Mouse (Mus musculus) c-Kit-positive CD71-negative TER-119-negative erythroid progenitor cells, embryonic 14.5 days (primary cell): ENCODE results near the gene Nfib.

ENCODE experiments used
- DNase-seq: peaks from one replicate; pipeline ENCODE4 v3.0.0-alpha.2; 2013; ENCODE audit warnings: low read depth

Nfib gene

DNA sequence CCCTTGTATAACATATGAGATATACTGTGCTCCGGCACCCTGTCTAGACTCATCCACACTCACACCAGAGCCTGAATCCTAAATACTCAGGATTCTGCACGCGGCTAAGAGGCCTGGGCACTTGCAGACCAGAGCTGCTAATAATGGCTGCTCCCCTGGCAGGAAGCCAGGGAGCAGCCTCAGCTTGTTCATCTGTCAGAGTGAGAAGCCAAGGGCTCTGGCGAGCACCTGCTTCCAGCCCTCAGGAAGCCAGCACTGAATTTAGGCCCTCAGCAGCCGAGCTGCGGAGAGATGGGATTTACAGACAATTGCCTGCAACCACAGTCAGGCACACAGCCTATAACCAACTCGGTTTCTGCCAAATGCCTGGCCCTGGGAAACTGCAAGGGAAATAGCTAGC lies 15.3 kb downstream of the Nfib start:
- DNase-seq: no peak

DNA sequence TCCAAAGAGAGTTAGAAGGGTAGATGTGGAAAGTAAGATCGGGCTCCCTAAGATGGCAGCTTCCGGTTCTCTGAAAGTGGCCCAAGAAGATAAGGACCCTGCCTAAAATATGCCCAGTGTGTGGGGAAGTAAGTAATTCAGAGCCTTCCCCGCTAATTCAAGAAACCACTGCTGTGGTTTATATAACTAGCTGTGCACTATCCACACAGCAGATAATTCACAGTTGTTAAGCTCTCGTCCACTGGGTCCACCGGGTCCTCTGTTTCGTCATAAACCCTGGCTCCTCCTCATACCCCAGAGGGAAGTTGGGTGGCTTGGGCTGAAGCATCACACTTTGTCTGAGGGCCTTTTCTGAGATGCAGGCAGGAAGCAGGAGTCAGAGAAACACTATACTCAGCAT lies 19.5 kb downstream of the Nfib start:
- peak; percentile 7 for DNase-seq

DNA sequence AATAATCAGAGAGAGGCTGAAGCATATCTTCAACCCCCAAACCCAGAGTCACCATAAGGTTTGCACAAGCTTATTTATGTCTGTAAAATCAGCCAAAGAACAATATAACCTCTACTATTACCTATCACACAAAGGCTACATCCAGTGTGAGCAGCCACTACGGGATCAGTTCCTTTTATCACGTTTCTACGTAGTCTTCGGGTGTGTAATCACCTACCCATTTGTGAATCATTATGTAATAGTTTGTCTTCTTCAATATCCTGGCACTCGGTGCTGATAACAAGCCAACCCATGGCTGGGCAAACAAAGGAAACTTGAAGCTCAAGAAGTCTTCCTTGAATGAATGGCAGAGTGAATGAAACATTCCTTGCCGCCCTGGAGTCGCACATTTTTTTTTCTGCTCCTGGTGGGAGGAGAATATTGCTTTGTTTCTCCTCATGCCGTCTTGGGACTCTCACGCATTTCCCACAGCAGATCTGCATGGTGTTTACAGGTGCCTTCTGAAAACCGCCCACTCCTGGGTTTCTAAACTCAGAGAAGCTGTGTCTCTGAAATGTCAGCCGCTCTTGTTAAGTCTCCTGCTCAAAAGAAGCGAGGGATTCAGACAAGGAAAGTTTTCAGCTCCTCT lies 21.3 kb downstream of the Nfib start:
- no peak for DNase-seq

DNA sequence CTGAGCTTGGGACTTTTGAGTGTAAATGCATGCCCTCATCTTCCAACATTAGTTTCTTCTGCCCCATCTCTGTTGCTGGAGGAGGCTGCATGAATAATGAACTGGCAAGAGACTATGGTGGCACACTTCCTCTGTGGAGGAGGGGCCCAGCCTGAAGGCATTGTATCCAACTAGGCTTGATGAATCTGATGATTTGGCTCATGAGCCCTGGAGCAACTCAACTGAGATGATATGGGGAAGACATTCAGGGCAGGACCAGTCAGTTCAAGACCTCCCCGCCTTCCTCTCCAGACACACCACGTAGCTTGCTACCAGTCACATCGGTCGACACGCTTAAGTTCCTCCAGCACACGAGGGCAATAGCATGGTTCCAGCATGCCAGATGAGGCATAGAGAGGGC lies 22.0 kb downstream of the Nfib start:
- DNase-seq: no peak

DNA sequence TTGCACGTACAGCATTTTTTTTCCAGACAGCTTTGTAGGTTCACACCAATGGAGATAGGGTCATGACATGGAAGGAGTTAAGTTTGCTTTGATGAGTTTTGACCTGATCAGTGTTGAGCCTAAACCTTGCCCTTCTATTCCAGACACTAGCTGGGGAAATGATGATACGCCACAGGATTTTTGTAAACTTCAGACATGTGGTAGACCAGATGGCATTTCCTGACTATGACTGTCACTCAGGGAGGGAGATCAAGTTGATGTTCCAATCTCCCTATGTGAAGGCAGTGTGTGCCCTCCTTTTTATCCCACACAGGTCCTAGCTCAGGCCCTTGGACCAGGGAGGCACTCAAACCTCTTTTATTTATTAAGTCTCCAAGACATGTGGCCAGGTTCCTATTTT lies 29.4 kb downstream of the Nfib start:
- DNase-seq: no peak

DNA sequence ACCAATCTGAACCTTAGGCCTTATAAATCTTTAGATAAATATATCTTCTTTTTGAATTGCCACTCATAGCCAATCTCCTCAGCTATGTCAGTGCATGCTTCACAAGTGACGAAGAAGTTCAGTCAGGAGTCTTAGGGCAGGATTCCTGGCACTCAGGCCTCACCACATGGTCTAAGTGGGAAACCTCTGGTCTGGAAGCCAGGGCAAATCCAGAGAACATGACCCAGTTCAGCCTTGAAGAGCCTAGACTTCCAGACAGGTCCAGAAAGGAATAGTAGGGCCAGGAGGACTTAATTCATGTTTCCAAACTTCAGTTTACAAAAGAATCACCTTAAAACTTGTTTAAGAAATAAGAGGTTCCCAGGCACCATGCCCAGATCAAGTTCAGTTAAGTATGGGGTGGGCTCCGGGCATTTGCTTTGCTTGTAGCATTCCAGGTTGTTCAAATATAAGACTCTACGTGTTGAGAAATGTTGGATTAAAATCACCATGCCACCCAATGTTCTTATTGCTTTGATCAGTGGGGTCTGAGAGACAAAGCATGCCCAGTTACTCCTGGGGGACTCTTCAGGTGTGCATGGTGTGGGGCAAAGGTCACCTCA lies 38.2 kb downstream of the Nfib start:
- DNase-seq: no peak

DNA sequence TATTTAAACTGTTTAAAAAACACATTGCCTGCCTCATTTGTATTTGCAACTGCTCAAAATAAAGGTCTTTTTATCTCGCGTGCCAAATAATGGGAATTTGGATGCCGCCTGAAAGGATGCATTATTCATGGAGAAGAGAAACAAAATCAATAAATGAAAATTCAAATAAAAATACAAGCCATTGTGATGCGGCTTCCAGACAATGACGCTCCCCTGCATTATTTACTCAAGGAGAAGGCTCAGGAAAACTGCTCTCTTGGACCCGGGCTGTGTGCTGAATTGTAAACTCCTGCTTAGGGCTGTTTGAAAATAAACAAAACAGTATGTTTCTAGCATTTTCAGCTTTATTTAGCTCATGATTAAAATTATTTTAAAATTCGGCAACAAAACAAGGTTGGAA lies 41.1 kb downstream of the Nfib start:
- DNase-seq: no peak

DNA sequence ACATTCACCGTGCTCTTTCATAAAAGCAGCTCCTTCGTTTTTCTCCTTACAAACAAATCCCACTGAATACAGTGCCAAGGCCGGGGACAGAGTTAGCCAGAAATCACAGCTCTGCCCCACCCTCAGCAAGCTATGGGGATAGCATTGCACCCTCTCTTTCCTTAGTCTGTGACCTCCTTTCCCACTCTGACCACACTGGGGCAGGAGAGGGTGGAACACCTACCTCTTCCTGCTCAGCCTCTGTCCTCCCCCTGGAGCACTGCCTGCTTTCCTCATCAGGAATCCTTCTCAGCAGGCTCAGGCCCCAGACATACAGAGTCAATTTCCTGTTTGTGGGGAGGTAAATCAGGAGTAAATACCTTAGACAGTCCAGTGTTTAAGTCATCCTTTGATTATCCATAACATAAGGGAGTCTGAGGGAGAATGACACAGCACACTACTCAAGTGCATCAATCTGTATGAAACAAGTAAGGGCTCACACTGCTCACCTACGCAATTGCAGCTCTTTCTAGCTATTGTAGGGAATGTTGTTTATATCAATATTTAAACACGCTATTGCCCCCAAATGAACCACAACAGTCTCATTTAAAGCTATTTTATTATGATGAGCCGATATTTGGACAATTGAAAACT lies 41.7 kb downstream of the Nfib start:
- no peak for DNase-seq

DNA sequence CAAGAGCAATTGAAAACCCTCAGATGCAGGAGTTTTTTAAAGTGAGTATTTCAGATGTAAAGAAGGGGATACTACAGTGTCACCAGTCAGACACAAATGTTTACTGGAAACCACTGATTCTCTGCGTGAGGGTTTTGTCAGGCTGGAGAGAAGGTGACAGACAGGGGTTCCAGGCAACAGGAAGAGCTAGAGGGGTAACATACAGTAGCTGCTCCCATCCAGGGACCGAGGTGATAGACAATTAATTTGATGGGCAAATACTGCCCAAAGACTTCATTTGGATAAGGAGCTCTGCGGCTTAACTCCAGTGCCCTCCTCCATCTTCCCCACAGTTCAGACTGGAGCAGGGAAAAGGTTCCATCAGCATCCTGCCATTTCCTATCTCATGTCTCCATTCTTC lies 42.9 kb downstream of the Nfib start:
- DNase-seq: no peak

DNA sequence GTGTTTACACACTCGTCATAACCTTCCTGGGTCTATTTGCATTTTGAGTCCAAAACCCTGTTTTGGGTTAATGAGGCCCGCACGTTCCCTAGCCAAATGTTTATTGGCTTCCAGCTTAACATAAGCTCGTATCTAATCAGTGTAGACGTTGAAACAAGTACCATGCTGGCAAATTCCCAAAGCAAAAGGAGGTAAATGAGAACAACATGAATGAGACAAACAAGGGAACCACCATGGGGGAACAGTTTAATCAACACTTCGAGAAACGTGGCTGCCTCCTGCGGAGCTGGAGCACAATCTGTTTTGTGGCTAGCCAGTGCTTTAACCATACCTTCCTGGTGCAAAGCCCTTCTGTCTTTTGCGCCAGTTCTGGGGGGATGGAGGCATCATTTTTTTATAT lies 43.3 kb downstream of the Nfib start:
- no peak for DNase-seq

DNA sequence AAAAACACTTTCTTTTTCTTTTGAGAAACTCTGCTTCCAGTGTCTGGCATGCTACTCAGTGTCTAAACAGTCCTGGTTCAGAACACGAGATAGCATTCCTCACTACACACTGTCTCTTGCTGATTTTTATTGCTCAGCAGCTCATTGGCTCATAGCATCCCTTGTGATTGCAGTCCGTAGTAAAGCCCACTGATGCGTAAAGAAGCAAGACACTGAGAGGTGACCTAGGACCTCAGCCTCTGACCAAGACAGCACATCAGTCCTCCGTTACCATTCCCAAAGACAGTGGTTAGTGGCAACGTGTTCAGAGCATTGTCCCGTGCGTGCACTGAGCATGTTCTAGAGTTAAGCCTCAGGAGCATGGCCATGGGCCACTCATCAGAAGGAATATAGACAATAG lies 44.3 kb downstream of the Nfib start:
- no peak for DNase-seq

DNA sequence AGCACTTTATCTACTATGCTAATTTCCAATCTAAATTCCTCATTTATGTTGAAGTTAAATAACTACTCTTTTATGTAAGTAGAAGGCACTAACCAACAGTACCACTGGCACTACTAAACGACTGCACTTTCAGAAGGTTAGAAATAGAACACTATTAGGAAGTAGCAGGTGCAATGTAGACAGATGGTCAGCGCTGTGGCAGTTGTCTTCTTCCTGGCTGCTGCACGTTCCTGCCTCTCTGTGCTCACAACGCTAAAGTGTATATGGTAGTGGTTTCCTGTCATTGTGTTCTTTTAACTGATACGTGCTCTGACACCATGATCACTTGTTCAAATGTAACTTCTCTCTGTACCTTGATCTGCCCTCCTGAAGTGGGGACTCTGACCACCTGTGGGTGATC lies 59.9 kb downstream of the Nfib start:
- DNase-seq: no peak

DNA sequence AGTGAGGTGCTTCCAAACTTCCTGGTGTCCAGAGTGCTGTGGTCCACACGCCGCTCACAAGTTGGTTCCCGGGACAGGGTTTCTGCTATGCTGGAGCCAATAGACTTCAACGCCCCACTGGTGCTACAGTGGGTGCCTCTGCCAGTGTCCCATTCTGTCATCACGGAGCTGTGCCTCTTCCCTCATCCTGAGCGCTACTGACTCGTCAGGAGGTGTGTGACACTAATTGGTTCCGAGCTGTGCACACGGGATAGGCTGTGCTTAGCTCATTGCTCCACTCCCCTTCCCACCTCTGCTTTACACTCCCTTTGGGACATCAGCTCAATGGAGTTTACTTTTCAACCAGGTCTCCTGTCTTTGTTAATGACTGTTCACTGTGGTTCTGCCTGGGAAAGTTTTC lies 60.8 kb downstream of the Nfib start:
- DNase-seq: no peak

DNA sequence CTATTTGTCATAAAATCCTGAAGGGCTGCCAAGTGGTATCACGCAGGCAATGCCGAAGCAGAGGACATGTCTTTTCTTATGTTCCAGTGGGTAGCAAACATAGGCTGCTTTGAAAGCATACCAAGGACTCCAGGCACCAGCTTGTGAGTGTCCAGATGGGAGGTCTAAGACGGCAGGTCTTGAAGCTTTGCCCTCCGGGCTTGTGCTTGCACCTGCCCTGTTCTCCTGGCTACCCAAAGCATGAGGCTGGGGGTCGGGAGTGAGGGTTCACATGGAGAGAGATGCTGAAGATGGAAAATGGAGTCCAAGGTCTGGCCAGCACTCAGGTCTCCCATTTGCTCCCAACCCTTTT lies 61.8 kb downstream of the Nfib start:
- DNase-seq: no peak

DNA sequence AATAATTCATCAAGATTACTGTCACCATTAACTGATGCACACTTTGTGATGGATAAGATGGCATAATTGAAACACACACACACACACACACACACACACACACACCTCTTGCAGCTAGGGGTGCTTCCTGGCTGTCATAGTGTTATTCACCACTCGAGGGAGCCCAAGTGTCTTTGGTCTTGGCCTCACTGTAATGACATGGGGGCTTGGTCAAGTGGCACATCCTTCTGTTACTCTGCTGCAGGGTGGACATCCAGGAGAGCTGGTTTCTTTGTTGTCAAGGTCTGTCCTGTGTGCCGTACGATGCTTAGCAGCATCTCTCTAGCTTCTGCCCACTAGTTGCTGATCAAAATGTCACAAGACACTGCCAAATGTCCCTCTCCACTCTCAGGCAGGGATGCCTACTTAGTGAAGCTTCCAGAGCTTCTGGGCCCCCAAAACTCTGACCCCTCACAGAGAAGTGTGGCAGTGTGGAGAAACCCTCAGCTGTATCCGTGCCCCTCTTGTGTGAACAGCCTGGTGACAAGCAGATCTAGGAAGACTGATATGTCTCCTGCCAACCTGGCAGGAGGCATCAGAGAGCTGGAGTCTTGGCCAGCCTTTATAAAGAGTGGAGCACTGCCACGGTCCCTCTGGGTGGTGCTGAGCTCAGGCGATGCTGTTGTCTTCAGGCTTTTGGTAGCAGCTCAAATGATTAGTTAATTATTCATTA lies 62.4 kb downstream of the Nfib start:
- peak; percentile 9 for DNase-seq

DNA sequence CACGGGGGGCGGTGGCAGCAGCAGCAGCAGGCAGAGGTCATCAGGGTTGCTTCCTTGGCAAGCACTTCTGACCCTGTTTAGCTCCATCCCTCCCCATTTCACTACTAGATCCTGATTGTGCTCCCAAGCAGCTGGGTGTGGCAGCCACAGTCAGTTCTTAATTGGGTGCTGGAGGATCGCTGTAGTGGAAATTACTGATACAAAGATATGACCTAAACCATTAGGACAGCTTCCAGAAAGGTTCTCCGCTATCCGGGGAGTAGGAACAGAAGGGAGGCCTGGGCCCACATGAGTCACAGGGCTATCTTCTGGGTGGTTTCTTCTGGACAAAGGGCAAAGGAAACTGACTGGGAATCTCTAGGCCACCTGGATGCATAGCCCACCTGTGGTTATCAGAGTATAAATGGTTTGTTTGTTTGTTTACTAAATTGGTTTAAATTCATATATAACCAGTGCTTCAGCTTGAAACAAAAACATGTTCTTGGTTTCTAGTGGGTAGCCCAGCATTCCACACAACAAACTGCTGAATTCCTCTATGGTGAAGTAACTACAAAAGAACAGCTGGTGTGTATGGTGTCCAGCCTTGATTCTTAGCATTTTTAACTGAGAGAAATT lies 64.4 kb downstream of the Nfib start:
- no peak for DNase-seq

DNA sequence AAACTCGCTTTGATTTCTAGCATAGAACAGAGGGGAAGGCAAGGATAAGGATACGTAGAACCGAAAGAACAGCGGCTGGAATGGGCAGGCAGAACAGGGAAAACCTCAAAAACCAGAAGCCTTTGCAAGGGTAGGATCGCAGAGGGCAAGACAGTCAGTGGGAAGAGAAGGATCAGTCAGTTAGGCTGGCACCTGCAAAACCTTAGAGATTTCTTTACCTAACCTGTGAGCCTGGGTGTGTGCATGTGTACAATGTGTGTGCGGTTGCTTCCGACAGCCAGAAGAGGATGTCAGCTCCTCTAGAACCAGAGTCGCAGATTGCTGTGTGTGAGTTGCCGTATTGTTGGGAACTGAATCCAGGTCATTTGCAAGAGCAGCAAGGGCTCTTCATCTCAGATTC lies 67.3 kb downstream of the Nfib start:
- DNase-seq: no peak

DNA sequence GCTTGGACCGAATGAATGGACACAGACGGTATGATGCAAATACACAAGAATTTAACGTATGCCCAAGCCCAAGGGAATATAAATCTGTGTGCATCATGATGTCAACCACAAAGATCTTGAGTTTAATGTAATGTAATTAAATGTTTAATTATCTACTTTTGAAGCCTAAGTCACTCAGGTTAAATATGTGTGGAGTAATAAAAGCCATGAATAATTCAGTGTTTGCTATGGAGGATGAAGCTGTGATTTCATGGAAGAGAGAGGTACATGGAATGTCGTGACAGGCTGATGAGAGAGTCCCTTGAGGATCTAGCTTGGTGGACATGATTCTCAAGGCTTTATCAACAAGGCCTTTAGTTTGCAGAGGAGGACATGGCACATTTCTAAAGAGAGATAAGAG lies 67.9 kb downstream of the Nfib start:
- no peak for DNase-seq

DNA sequence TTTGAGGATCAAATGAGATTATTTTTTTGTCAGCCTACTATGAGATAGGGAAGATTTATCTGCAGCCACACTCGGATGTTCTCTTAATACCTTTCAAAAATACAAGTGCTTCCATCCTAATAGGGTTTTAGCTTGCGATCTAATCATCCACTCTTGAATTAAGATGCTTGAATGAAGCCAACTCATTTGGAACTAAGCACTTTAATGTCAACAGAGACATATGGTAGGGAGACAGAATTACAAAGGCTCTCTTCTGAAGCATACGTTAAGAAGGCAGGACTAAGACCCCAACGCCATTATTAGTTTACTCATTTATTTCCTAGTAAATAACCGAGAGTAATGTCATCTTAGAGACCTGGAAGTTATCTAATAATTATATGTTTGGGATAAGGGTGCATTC lies 68.9 kb downstream of the Nfib start:
- no peak for DNase-seq

DNA sequence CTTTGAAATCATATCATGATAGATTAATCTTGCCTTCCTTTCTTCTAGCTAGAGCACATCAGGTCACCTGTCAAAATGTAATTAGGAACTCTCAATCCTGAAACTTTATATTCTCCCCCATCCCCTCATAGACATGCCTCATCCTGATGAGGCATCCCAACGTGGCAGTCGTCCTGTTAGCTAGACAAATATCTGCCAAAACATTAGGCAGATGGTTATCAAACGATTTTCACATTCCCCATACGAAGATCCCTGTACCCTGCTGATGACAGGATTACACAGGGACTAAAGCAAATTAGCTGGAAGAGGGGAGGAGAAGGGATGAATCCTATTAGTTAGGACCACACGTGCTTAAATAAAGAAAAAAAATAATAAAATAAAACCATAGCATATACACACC lies 69.7 kb downstream of the Nfib start:
- DNase-seq: no peak

DNA sequence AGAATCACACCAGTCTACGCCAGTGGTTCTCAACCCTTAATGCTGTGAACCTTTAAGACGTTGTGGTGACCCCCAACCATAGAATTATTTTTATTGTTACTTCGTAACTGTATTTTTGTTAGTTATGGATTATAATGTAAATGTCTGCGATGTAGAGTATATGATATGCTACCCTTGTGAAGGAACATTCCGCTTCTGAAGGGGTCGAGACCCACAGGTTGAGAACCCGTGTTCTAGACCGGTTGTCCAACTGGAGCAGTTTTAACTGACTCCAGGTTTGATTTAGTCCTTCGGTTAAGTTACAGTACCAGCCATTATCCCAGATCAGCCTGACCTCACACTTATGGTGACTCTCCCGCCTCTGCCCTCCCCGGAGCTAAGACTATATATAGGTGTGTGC lies 70.4 kb downstream of the Nfib start:
- no peak for DNase-seq

DNA sequence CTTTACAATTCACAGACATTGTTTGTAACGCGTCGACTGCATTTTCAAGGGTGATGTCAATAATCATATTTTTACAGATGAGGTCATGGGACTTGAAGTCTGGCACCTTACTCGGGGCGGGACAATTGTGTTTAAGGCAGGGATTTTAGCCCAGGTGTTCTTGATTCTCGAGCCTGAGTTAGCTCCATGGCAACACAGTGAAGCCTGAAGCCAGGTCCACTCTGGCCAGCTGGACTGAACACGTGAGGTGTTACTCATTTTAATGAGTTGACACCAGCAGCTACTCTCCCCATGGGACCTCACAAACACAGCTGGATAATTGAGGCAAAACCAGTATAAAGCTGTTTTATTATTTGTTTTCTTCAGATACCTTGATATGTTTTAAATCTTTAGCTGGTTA lies 71.2 kb downstream of the Nfib start:
- no peak for DNase-seq
